Mouse (Mus musculus): Measurements from ENCODE around the gene Ccdc71.

Gene Ccdc71

GRCm38 (mm10) chr9:108489702-108490558 lies 29.6 kb downstream of the Ccdc71 start:
- no peak for DNase-seq (ENCODE audit: low read depth, low spot score)

- peak; percentile 98 for DNase-seq (ENCODE audit: low read depth, low spot score)
Observed at GRCm38 (mm10) chr9:108490559-108491285, 30.4 kb downstream of the Ccdc71 start, which contains the start of gene Usp19. Usp19 (plus strand) TSS chr9:108490602.

GRCm38 (mm10) chr9:108491286-108491580 lies 30.9 kb downstream of the Ccdc71 start:
- no peak for DNase-seq (ENCODE audit: low read depth, low spot score)

- DNase-seq (ENCODE audit: low read depth, low spot score), result peak; percentile 79
Observed at GRCm38 (mm10) chr9:108492043-108492750, 31.9 kb downstream of the Ccdc71 start.

- DNase-seq (ENCODE audit: low read depth, low spot score), result no peak
Observed at GRCm38 (mm10) chr9:108493246-108493645, 32.9 kb downstream of the Ccdc71 start.

- no peak for DNase-seq (ENCODE audit: low read depth, low spot score)
Observed at GRCm38 (mm10) chr9:108494146-108494825, 34.0 kb downstream of the Ccdc71 start.

- DNase-seq (ENCODE audit: low read depth, low spot score), result peak; percentile 26
Observed at GRCm38 (mm10) chr9:108494905-108495304, 34.6 kb downstream of the Ccdc71 start.

- no peak for DNase-seq (ENCODE audit: low read depth, low spot score)
Observed at GRCm38 (mm10) chr9:108499231-108499630, 38.9 kb downstream of the Ccdc71 start.

- DNase-seq (ENCODE audit: low read depth, low spot score), result no peak
Observed at GRCm38 (mm10) chr9:108499943-108500342, 39.6 kb downstream of the Ccdc71 start.

GRCm38 (mm10) chr9:108506901-108507300 lies 46.6 kb downstream of the Ccdc71 start:
- no peak for DNase-seq (ENCODE audit: low read depth, low spot score)

GRCm38 (mm10) chr9:108507619-108508434 lies 47.5 kb downstream of the Ccdc71 start, which contains the start of gene Qars:
Qars (plus strand) TSS chr9:108507706.
- DNase-seq (ENCODE audit: low read depth, low spot score), result peak; percentile 100

- no peak for DNase-seq (ENCODE audit: low read depth, low spot score)
Observed at GRCm38 (mm10) chr9:108508776-108509175, 48.4 kb downstream of the Ccdc71 start.
